Mouse (Mus musculus) hematopoietic stem cell, adult 5-6 weeks (primary cell): ENCODE measurements around the gene Rprm. TPM values are rescaled to one million over a fixed set of nuclear protein-coding genes. Genes with fewer than 3 reads are reported as not detected.

Experiments
- ATAC-seq, 2 experiments: fragments of 125-278 bp in 1 of 2; replicated peaks in 1 of 2; 2 replicates each; pipeline ENCODE4 v1.8.0; 2016 to 2017; ENCODE audit warnings: inconsistent platforms in 2 of 2, mild to moderate bottlenecking in 2 of 2, moderate number of reproducible peaks in 2 of 2, low read depth in 1 of 2, moderate TSS enrichment in 1 of 2; ENCODE audit not compliant: low FRiP score in 2 of 2, poor library complexity in 2 of 2, severe bottlenecking in 2 of 2, insufficient read depth in 1 of 2, low TSS enrichment in 1 of 2
- total RNA-seq: library from RNA; stranded (forward); fragments of 172-1452, 232-1000 nt; gene quantifications from 2 replicates; pipeline ENCODE4 v1.2.3, GENCODE M21; 2017

Gene Rprm
- not detected in 2 replicates for total RNA-seq

- peak; percentile 83 to 94 for ATAC-seq
Observed at GRCm38 (mm10) chr2:54085430-54086087, at the start of gene Rprm. Gene Rprm, minus strand, starts transcription at chr2:54085552.

- no peak for ATAC-seq
Observed at GRCm38 (mm10) chr2:54119305-54119704, 34.0 kb upstream of the Rprm start.

GRCm38 (mm10) chr2:54118881-54119280, 33.5 kb upstream of the Rprm start:
- ATAC-seq, result peak in 1 of 2 experiments; percentile 62; a peak in 2 of 4 replicates

GRCm38 (mm10) chr2:54111294-54111693, 25.9 kb upstream of the Rprm start:
- ATAC-seq, result no peak

- no peak for ATAC-seq
Observed at GRCm38 (mm10) chr2:54106232-54106726, 20.9 kb upstream of the Rprm start.

- no peak for ATAC-seq
Observed at GRCm38 (mm10) chr2:54099939-54100338, 14.6 kb upstream of the Rprm start.

GRCm38 (mm10) chr2:54092616-54093015, 7.3 kb upstream of the Rprm start:
- no peak for ATAC-seq

GRCm38 (mm10) chr2:54086254-54086653, 902 bp upstream of the Rprm start:
- no peak for ATAC-seq

- peak; percentile 35 to 59; a peak in 3 of 4 replicates for ATAC-seq
Observed at GRCm38 (mm10) chr2:54084737-54085429, 469 bp downstream of the Rprm start.

- ATAC-seq, result peak in 1 of 2 experiments; percentile 24; a peak in 2 of 4 replicates
Observed at GRCm38 (mm10) chr2:54083861-54084736, 1.3 kb downstream of the Rprm start.

- ATAC-seq, result no peak
Observed at GRCm38 (mm10) chr2:54078961-54079360, 6.4 kb downstream of the Rprm start.

- ATAC-seq, result no peak
Observed at GRCm38 (mm10) chr2:54071526-54071925, 13.8 kb downstream of the Rprm start.

GRCm38 (mm10) chr2:54062421-54062820, 22.9 kb downstream of the Rprm start:
- ATAC-seq, result no peak

- no peak for ATAC-seq
Observed at GRCm38 (mm10) chr2:54061039-54061438, 24.3 kb downstream of the Rprm start.
